Mouse (Mus musculus): ENCODE results near the gene Gjb3.

- TF ChIP-seq CTCF (IDR thresholded peaks at IDR 0.05; ENCODE audit: low read depth, low read length) (no peak), EP300 (IDR thresholded peaks at IDR 0.05; ENCODE audit: insufficient read depth, low read depth, low read length) (no peak), POLR2A (IDR thresholded peaks at IDR 0.05; ENCODE audit: insufficient read depth, low read length) (no peak)
Measured at GRCm38 (mm10) chr4:127286907-127287306, 43.7 kb downstream of the Gjb3 start.

All from ES-Bruce4 (cell line).